Mouse (Mus musculus) neural tube, embryonic 12.5 days (tissue): ENCODE measurements around the gene Frs2. TPM values are rescaled to one million over a fixed set of nuclear protein-coding genes. Genes with fewer than 3 reads are reported as not detected.
"Not testable (repeated sequence)": the region's sequence is repeated elsewhere in the genome, so short reads cannot be mapped to it uniquely, and the experiment has no call there.

Experiments used
- ATAC-seq: fragments of 200-750 bp; cut with Nextera tagmentation; 2 replicates; pipeline ENCODE4 v1.8.0; 2017; ENCODE audit warnings: low read depth, mild to moderate bottlenecking, moderate TSS enrichment, moderate library complexity; ENCODE audit not compliant: low FRiP score
- H3K27ac ChIP-seq: fragments of 300-500 bp; sonication (generic); 2 replicates; pipeline ENCODE4 v1.5.1; 2016
- H3K27me3 ChIP-seq: fragments of 300-500 bp; sonication (generic); replicated peaks from 2 replicates; pipeline ENCODE4 v1.6.1; 2016; ENCODE audit warnings: mild to moderate bottlenecking
- H3K36me3 ChIP-seq: fragments of 300-500 bp; sonication (generic); 2 replicates; pipeline ENCODE4 v1.6.1; 2016; ENCODE audit warnings: mild to moderate bottlenecking
- H3K4me1 ChIP-seq: fragments of 300-500 bp; sonication (generic); 2 replicates; pipeline ENCODE4 v1.6.1; 2016
- H3K4me2 ChIP-seq: fragments of 300-500 bp; sonication (generic); replicated peaks from 2 replicates; pipeline ENCODE4 v1.6.1; 2016; ENCODE audit warnings: mild to moderate bottlenecking
- H3K4me3 ChIP-seq: fragments of 300-500 bp; sonication (generic); 2 replicates; pipeline ENCODE4 v1.5.1; 2016
- H3K9ac ChIP-seq: fragments of 300-500 bp; sonication (generic); 2 replicates; pipeline ENCODE4 v1.6.1; 2016; ENCODE audit warnings: mild to moderate bottlenecking
- H3K9me3 ChIP-seq: fragments of 300-500 bp; sonication (generic); 2 replicates; pipeline ENCODE4 v1.6.1; 2016; ENCODE audit warnings: mild to moderate bottlenecking
- WGBS: fragments of 180-500 bp; shearing (Covaris S2); methylation state at CpG from one replicate; pipeline ENCODE4 v1.1.7; 2016; 5-methylcytosine and 5-hydroxymethylcytosine counted together
- polyA plus RNA-seq: library from polyadenylated mRNA; unstranded; fragments of >200 nt; fragmentation: Nextera tagmentation; extraction: Ambion mirVana; gene quantifications from 2 replicates; pipeline ENCODE4 v1.2.1, GENCODE M21; 2016

Gene Frs2
- polyA plus RNA-seq, 1 experiment from 2014 or later: 26.3 TPM

DNA sequence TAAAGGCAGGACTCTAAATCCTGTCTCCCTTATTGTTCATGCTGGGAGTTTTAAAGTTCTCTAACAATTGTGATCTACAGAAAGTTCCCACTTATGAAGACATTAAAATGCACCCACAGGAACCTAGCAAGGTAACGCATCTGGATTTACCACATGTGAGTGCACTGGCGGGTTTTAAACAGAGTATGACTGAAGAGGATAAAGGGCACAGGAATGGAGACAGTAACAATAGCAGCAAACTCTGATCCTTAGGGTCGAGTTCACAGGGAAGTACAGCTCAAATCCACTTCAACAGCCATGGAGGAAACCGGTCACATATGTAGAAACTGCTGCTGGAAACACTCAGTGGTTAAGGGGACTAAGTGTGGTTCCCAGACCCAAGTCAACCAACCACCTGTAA is 99.1 kb downstream of the Frs2 start:
- Histone ChIP-seq H3K36me3 (peaks cover 47% of the 10 kb centered on the region), H3K9me3 (no peaks in the 10 kb centered on the region)
- WGBS: 82% methylated on average over 4 of the region's 4 CpGs

GRCm38 (mm10) chr10:117045175-117046056 is 102.9 kb downstream of the Frs2 start, which contains the start of gene Lrrc10:
Gene Lrrc10, plus strand, starts transcription at chr10:117045341.
- peak; percentile 43; the same call in 1 of the 2 replicates for ATAC-seq
- Histone ChIP-seq H3K27ac (no peak within 1 kb of the TSS), H3K9me3 (no peaks in the 10 kb centered on the region), H3K36me3 (peaks cover 11% of the 10 kb centered on the region), H3K9ac (no peak within 1 kb of the TSS), H3K4me3 (no peak within 1 kb of the TSS), H3K4me2 (peak within 1 kb of the TSS; percentile 41), H3K27me3 (no peaks in the 10 kb centered on the region), H3K4me1 (peaks cover 7% of the 10 kb centered on the region; the same call in 1 of the 2 replicates)
- 38% methylated on average over 40 of the region's 40 CpGs for WGBS

More for the DNA sequence above, 99.1 kb downstream of the Frs2 start:
- H3K4me1 ChIP-seq: peaks cover 7% of the 10 kb centered on the region; the same call in 1 of the 2 replicates
- H3K27me3 ChIP-seq: no peaks in the 10 kb centered on the region
- ATAC-seq: no peak
- no peak overlapping the region for H3K9ac ChIP-seq
- H3K4me3 ChIP-seq: no peak overlapping the region
- H3K4me2 ChIP-seq: no peak overlapping the region
- H3K27ac ChIP-seq: no peak overlapping the region

DNA sequence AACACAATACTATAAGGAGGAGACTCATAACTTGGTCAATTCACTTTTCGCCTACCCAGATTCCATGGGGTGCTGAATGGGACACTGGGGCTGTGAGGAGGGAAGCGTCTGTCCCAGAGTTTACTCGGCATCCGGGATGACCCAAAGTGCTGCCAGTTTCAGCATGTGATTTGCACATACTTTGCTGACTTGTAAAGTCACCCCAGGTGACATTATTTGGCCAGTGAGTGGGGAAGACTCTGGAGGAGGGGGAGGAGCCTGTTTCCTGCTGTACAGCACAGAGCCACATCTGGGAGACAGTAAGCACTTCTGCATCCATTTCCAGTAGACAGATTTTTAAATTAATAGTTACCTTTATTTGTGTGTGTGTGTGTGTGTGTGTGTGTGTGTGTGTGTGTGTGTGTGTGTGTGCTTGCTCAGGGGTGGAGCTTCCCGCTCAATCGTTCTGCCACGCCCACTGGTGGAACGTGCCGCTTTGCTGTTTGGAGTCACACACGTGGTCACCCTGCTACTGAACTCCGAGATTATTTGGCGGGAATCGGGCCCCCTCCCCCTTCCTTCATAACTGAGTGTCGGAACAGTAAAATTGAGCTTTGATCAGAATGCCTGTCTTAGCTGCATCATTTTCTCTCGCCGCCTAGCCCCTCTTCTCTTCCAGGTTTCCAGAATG is 104.7 kb downstream of the Frs2 start:
- H3K36me3 ChIP-seq, H3K9me3 ChIP-seq, H3K4me3 ChIP-seq, H3K4me1 ChIP-seq, ATAC-seq, H3K4me2 ChIP-seq, H3K27ac ChIP-seq, H3K9ac ChIP-seq, H3K27me3 ChIP-seq: not testable (repeated sequence)
- 56% methylated on average over 15 of the region's 16 CpGs for WGBS

DNA sequence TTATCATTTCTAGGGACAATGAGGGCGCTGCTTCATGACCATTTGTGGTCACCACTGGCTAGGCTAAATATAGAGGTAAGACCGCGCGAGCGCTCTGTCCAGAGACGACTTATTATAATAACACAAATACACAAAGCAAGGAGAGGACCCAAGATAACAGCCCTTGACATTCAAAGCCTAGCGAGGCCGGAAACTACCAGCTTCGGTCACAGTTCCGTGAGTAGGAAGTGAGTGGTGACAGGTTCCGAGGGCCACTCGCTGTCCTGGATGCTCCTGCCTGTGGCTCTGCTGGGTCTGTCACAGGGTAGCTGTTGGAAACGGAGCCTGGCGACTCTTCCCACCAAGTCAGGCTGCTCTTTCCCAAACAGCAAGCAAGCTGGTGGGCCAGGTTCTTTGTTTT is 106.0 kb downstream of the Frs2 start:
- H3K9me3 ChIP-seq: no peaks in the 10 kb centered on the region
- no peak overlapping the region for H3K9ac ChIP-seq
- no peak overlapping the region for H3K4me2 ChIP-seq
- no peak overlapping the region for H3K27ac ChIP-seq
- WGBS: 93% methylated on average over 14 of the region's 14 CpGs
- no peak overlapping the region for H3K4me3 ChIP-seq
- ATAC-seq: no peak
- no peaks in the 10 kb centered on the region for H3K36me3 ChIP-seq
- H3K27me3 ChIP-seq: no peaks in the 10 kb centered on the region
- peaks cover 7% of the 10 kb centered on the region; the same call in 1 of the 2 replicates for H3K4me1 ChIP-seq

GRCm38 (mm10) chr10:117040355-117040754 is 108.0 kb downstream of the Frs2 start:
- H3K4me3 ChIP-seq: no peak overlapping the region
- no peak overlapping the region for H3K27ac ChIP-seq
- H3K36me3 ChIP-seq: no peaks in the 10 kb centered on the region
- no peaks in the 10 kb centered on the region for H3K27me3 ChIP-seq
- no peaks in the 10 kb centered on the region for H3K9me3 ChIP-seq
- H3K4me2 ChIP-seq: no peak overlapping the region
- 68% methylated on average over 6 of the region's 6 CpGs for WGBS
- ATAC-seq: no peak
- H3K4me1 ChIP-seq: peaks cover 2% of the 10 kb centered on the region; the same call in 1 of the 2 replicates
- no peak overlapping the region for H3K9ac ChIP-seq

DNA sequence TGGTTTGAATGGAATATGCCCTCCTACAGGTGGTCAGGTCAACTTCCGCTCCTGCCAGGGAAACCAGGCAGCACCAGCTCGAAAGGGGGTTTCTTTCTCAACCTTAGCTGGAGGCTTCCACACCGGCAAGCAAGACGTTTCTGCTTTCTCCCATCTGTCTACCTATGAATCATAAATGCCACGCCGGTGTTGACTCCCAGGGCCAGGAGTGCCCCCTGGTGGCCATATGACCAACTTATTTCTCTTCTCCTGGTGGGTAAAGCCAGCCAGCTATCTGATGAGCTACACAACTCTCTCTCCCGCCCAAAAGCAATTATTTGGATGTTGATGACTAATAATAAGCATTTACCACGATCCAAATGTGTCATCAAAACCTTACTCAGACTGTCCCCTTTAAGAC is 114.5 kb downstream of the Frs2 start:
- WGBS: 27% methylated on average over 8 of the region's 8 CpGs
- Histone ChIP-seq H3K4me1 (no peaks in the 10 kb centered on the region), H3K9ac (no peak overlapping the region), H3K27me3 (no peaks in the 10 kb centered on the region), H3K9me3 (no peaks in the 10 kb centered on the region), H3K4me3 (no peak overlapping the region), H3K27ac (no peak overlapping the region), H3K36me3 (no peaks in the 10 kb centered on the region), H3K4me2 (no peak overlapping the region)
- ATAC-seq: no peak

GRCm38 (mm10) chr10:117031160-117031559 is 117.2 kb downstream of the Frs2 start:
- Histone ChIP-seq H3K27ac (no peak overlapping the region), H3K9me3 (no peaks in the 10 kb centered on the region), H3K9ac (no peak overlapping the region), H3K27me3 (no peaks in the 10 kb centered on the region), H3K36me3 (no peaks in the 10 kb centered on the region), H3K4me2 (no peak overlapping the region), H3K4me3 (no peak overlapping the region), H3K4me1 (no peaks in the 10 kb centered on the region)
- 92% methylated on average over 3 of the region's 3 CpGs for WGBS
- ATAC-seq: no peak

DNA sequence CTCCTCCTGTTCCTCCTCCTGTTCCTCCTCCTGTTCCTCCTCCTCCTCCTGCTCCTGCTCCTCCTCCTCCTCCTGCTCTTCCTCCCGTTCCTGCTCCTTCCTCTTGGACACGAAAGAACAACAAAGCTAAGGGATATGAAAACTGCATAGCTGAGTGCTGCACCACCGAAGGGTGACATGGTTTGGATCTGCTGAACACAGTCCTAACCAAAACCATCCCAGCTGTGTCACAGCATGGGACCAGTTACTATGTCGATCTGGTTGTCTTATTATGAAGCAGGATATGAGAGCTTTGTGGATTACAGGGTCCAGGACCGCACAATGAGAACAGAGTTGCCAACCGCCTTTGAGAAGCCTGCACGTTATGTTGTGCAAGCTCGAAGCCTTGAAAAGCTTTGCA is 122.2 kb downstream of the Frs2 start:
- Histone ChIP-seq H3K4me2 (no peak overlapping the region), H3K27me3 (no peaks in the 10 kb centered on the region), H3K9ac (no peak overlapping the region), H3K4me3 (no peak overlapping the region), H3K36me3 (no peaks in the 10 kb centered on the region), H3K4me1 (peaks cover 3% of the 10 kb centered on the region; the same call in 1 of the 2 replicates), H3K27ac (no peak overlapping the region), H3K9me3 (no peaks in the 10 kb centered on the region)
- ATAC-seq: no peak
- WGBS: 80% methylated on average over 8 of the region's 8 CpGs

DNA sequence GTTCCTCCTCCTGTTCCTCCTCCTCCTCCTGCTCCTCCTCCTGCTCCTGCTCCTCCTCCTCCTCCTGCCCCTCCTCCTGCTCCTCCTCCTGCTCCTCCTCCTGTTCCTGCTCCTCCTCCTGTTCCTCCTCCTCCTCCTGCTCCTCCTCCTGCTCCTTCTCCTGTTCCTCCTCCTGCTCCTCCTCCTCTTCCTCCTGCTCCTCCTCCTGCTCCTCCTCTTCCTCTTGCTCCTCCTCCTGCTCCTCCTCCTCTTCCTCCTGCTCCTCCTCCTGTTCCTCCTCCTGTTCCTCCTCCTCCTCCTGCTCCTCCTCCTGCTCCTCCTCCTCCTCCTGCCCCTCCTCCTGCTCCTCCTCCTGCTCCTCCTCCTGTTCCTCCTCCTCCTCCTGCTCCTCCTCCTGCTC is 122.6 kb downstream of the Frs2 start:
- H3K9me3 ChIP-seq, H3K4me1 ChIP-seq, H3K27me3 ChIP-seq, ATAC-seq, H3K9ac ChIP-seq, H3K4me3 ChIP-seq, H3K27ac ChIP-seq, H3K36me3 ChIP-seq, H3K4me2 ChIP-seq: not testable (repeated sequence)

DNA sequence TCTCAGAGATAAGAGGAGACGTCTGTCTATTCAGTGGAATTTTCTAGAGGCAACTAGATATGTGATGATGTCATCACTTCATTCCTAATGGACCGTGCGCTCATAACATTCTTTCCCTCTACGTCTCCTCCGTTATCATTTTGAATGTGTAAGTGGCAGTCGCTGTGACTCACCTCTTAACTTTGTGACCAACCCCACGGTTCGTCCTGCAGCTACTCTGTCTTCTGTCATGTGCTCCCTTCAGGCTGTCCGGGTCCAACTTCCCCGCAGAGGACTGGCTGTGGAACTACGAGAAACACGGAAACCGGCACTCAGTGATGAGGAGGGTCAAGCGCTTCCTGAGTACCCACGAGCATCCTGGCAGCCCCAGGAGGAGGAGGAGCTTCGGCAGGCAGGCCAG is 124.6 kb downstream of the Frs2 start:
- H3K4me2 ChIP-seq: peak overlapping the region; percentile 24; the same call in 1 of the 2 replicates
- H3K4me1 ChIP-seq: peaks cover 9% of the 10 kb centered on the region
- H3K27ac ChIP-seq: no peak overlapping the region
- no peak overlapping the region for H3K9ac ChIP-seq
- no peak overlapping the region for H3K4me3 ChIP-seq
- no peaks in the 10 kb centered on the region for H3K36me3 ChIP-seq
- H3K9me3 ChIP-seq: no peaks in the 10 kb centered on the region
- WGBS: 69% methylated on average over 16 of the region's 16 CpGs
- ATAC-seq: no peak
- no peaks in the 10 kb centered on the region for H3K27me3 ChIP-seq

- Histone ChIP-seq H3K4me2 (peak overlapping the region; percentile 22; the same call in 1 of the 2 replicates), H3K27ac (no peak overlapping the region), H3K36me3 (no peaks in the 10 kb centered on the region), H3K4me3 (no peak overlapping the region), H3K9me3 (no peaks in the 10 kb centered on the region), H3K27me3 (no peaks in the 10 kb centered on the region), H3K4me1 (peaks cover 11% of the 10 kb centered on the region), H3K9ac (no peak overlapping the region)
- ATAC-seq: no peak
- 18% methylated on average over 21 of the region's 21 CpGs for WGBS
Measured at GRCm38 (mm10) chr10:117021020-117021754, 127.1 kb downstream of the Frs2 start.
